Mouse (Mus musculus) right cerebral cortex, postnatal 10 days (tissue): ENCODE data around the gene Eif4g2.

Experiments used
- DNase-seq, 2 experiments: peaks; one replicate each; pipeline ENCODE4 v3.0.0; 2021; ENCODE audit warnings: low spot score in 2 of 2

The Eif4g2 gene

GRCm38 (mm10) chr7:111082822-111083732 lies at the start of gene Eif4g2:
Eif4g2 (minus strand) TSS chr7:111083030.
- peak; percentile 99 to 100 for DNase-seq

GRCm38 (mm10) chr7:111132596-111132995 lies 49.8 kb upstream of the Eif4g2 start:
- DNase-seq, result no peak

GRCm38 (mm10) chr7:111126636-111127395 lies 44.0 kb upstream of the Eif4g2 start:
- no peak for DNase-seq

GRCm38 (mm10) chr7:111123761-111124546 lies 41.1 kb upstream of the Eif4g2 start:
- no peak for DNase-seq

- peak; percentile 98 for DNase-seq
Measured at GRCm38 (mm10) chr7:111122531-111123130, 39.8 kb upstream of the Eif4g2 start.

GRCm38 (mm10) chr7:111122084-111122530 lies 39.3 kb upstream of the Eif4g2 start:
- DNase-seq, result peak in 1 of 2 experiments; percentile 68

- peak in 1 of 2 experiments; percentile 36 for DNase-seq
Measured at GRCm38 (mm10) chr7:111121522-111121921, 38.7 kb upstream of the Eif4g2 start.

GRCm38 (mm10) chr7:111109561-111109960 lies 26.7 kb upstream of the Eif4g2 start:
- no peak for DNase-seq

GRCm38 (mm10) chr7:111109161-111109560 lies 26.3 kb upstream of the Eif4g2 start:
- no peak for DNase-seq

GRCm38 (mm10) chr7:111098196-111098595 lies 15.4 kb upstream of the Eif4g2 start:
- DNase-seq, result no peak

GRCm38 (mm10) chr7:111095169-111095568 lies 12.3 kb upstream of the Eif4g2 start:
- DNase-seq, result no peak

GRCm38 (mm10) chr7:111085153-111085552 lies 2.3 kb upstream of the Eif4g2 start:
- DNase-seq, result no peak

GRCm38 (mm10) chr7:111084443-111084842 lies 1.6 kb upstream of the Eif4g2 start:
- no peak for DNase-seq

- no peak for DNase-seq
Measured at GRCm38 (mm10) chr7:111083733-111084120, 897 bp upstream of the Eif4g2 start.

GRCm38 (mm10) chr7:111082043-111082821 lies 598 bp downstream of the Eif4g2 start:
- peak; percentile 89 to 92 for DNase-seq

GRCm38 (mm10) chr7:111080876-111081275 lies 2.0 kb downstream of the Eif4g2 start:
- no peak for DNase-seq

GRCm38 (mm10) chr7:111080026-111080425 lies 2.8 kb downstream of the Eif4g2 start:
- no peak for DNase-seq

GRCm38 (mm10) chr7:111078271-111078670 lies 4.6 kb downstream of the Eif4g2 start:
- no peak for DNase-seq

- DNase-seq, result no peak
Measured at GRCm38 (mm10) chr7:111075288-111075687, 7.5 kb downstream of the Eif4g2 start.

GRCm38 (mm10) chr7:111072410-111072809 lies 10.4 kb downstream of the Eif4g2 start:
- DNase-seq, result no peak

GRCm38 (mm10) chr7:111070167-111070496 lies 12.7 kb downstream of the Eif4g2 start:
- DNase-seq, result no peak
